Mouse (Mus musculus) limb, embryonic 15.5 days (tissue): ENCODE measurements around the gene Maz. TPM values are rescaled to one million over a fixed set of nuclear protein-coding genes. Genes with fewer than 3 reads are reported as not detected.

ENCODE experiments used
- ATAC-seq: fragments of 200-750 bp; cut with Nextera tagmentation; 2 replicates; pipeline ENCODE4 v1.8.0; 2017; ENCODE audit warnings: low read depth, moderate TSS enrichment; ENCODE audit not compliant: insufficient number of reproducible peaks, low FRiP score, low TSS enrichment
- H3K27ac ChIP-seq: fragments of 300-500 bp; sonication (generic); 2 replicates; pipeline ENCODE4 v1.5.1; 2015; ENCODE audit warnings: moderate library complexity, mild to moderate bottlenecking, inconsistent platforms
- H3K27me3 ChIP-seq: fragments of 300-500 bp; sonication (generic); 2 replicates; pipeline ENCODE4 v1.6.1; 2015; ENCODE audit warnings: inconsistent platforms
- H3K36me3 ChIP-seq: fragments of 300-500 bp; sonication (generic); 2 replicates; pipeline ENCODE4 v1.6.1; 2015; ENCODE audit warnings: inconsistent platforms
- H3K4me1 ChIP-seq: fragments of 300-500 bp; sonication (generic); 2 replicates; pipeline ENCODE4 v1.6.1; 2015; ENCODE audit warnings: inconsistent platforms
- H3K4me2 ChIP-seq: fragments of 300-500 bp; sonication (generic); 2 replicates; pipeline ENCODE4 v1.6.1; 2015; ENCODE audit warnings: mild to moderate bottlenecking, inconsistent platforms
- H3K4me3 ChIP-seq: fragments of 300-500 bp; sonication (generic); 2 replicates; pipeline ENCODE4 v1.5.1; 2015; ENCODE audit warnings: mild to moderate bottlenecking, inconsistent platforms
- H3K9ac ChIP-seq: fragments of 300-500 bp; sonication (generic); 2 replicates; pipeline ENCODE4 v1.6.1; 2015; ENCODE audit warnings: inconsistent platforms
- H3K9me3 ChIP-seq: fragments of 300-500 bp; sonication (generic); 2 replicates; pipeline ENCODE4 v1.6.1; 2016; ENCODE audit warnings: inconsistent platforms
- WGBS: fragments of 180-500 bp; shearing (Covaris S2); methylation state at CpG from one replicate; pipeline ENCODE4 v1.1.7; 2015; 5-methylcytosine and 5-hydroxymethylcytosine counted together
- polyA plus RNA-seq: library from polyadenylated mRNA; unstranded; fragments of >200 nt; fragmentation: Nextera tagmentation; extraction: Ambion mirVana; gene quantifications from 2 replicates; pipeline ENCODE4 v1.2.1, GENCODE M21; 2015

The Maz gene
- polyA plus RNA-seq, 1 experiment from 2014 or later: 54.8 TPM

- Histone ChIP-seq H3K9ac (no peak overlapping the region), H3K36me3 (peaks cover 42% of the 10 kb centered on the region), H3K27ac (no peak overlapping the region)
These were observed 13.5 kb downstream of the Maz start for GRCm38 (mm10) chr7:127013385-127013784.

GRCm38 (mm10) chr7:127012845-127013244 lies 14.0 kb downstream of the Maz start:
- no peaks in the 10 kb centered on the region for H3K27me3 ChIP-seq
- no peaks in the 10 kb centered on the region for H3K9me3 ChIP-seq
- 93% methylated on average over 10 of the region's 10 CpGs for whole genome bisulfite sequencing
- peaks cover 42% of the 10 kb centered on the region for H3K36me3 ChIP-seq
- no peak overlapping the region for H3K4me2 ChIP-seq
- no peak for ATAC-seq
- no peak overlapping the region for H3K9ac ChIP-seq
- peaks cover 38% of the 10 kb centered on the region for H3K4me1 ChIP-seq
- H3K27ac ChIP-seq: no peak overlapping the region
- H3K4me3 ChIP-seq: no peak overlapping the region

More at GRCm38 (mm10) chr7:127013385-127013784, 13.5 kb downstream of the Maz start:
- no peak overlapping the region for H3K4me3 ChIP-seq
- peaks cover 42% of the 10 kb centered on the region for H3K4me1 ChIP-seq
- H3K9me3 ChIP-seq: no peaks in the 10 kb centered on the region
- no peaks in the 10 kb centered on the region for H3K27me3 ChIP-seq
- ATAC-seq: no peak
- 95% methylated on average over 6 of the region's 6 CpGs for WGBS
- no peak overlapping the region for H3K4me2 ChIP-seq

DNA sequence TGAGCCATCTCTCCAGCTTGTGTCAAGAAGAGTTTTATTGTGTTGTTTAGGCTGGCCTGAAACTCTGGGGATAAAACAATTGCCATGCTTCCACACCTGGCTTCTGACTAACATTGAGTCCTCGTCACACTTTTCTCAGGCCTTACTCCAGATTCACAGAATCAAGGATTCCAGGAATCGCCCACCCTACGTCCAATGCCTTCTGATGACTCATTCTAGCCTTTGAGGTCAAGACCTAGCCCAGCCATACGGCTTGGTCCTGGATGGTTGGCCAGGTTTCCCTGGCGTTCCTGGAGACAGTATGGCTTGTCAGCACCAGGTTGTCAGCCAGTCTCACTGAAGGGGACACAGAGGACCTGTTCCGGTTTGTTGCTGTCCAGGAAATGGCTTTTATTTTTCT lies 14.5 kb downstream of the Maz start:
- H3K9me3 ChIP-seq: no peaks in the 10 kb centered on the region
- no peak for ATAC-seq
- H3K4me2 ChIP-seq: no peak overlapping the region
- no peak overlapping the region for H3K9ac ChIP-seq
- no peak overlapping the region for H3K4me3 ChIP-seq
- H3K27ac ChIP-seq: no peak overlapping the region
- 89% methylated on average over 6 of the region's 6 CpGs for WGBS
- peaks cover 42% of the 10 kb centered on the region for H3K36me3 ChIP-seq
- no peaks in the 10 kb centered on the region for H3K27me3 ChIP-seq
- peaks cover 34% of the 10 kb centered on the region for H3K4me1 ChIP-seq

- no peak overlapping the region for H3K27ac ChIP-seq
- no peaks in the 10 kb centered on the region for H3K9me3 ChIP-seq
- no peaks in the 10 kb centered on the region for H3K27me3 ChIP-seq
- peaks cover 42% of the 10 kb centered on the region for H3K36me3 ChIP-seq
- H3K4me1 ChIP-seq: peaks cover 34% of the 10 kb centered on the region
- no peak overlapping the region for H3K4me3 ChIP-seq
- H3K9ac ChIP-seq: no peak overlapping the region
- H3K4me2 ChIP-seq: no peak overlapping the region
- 69% methylated on average over 2 of the region's 2 CpGs for WGBS
- ATAC-seq: no peak
These were observed 15.1 kb downstream of the Maz start for GRCm38 (mm10) chr7:127011717-127012116.

DNA sequence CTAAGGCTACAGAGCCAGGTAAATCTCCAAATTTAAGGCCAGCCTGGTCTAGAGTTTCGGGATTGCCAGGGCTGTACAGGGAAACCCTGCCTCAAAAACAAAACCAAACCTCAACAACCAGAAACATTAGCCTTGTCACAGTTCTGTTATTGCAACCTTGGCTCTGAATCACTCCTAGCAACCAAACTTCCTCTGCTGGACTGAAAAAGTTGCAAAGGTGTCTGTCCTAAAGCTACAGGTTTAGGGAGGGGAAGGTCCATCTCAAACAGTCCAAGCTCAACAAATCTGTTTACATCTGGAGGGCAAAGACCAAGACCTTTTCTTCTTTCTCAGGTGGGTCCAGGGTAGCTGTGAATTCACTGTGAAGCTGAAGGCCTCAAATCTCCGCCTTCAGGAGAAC lies 15.8 kb downstream of the Maz start:
- H3K27me3 ChIP-seq: no peaks in the 10 kb centered on the region
- no peaks in the 10 kb centered on the region for H3K9me3 ChIP-seq
- no peak overlapping the region for H3K27ac ChIP-seq
- 89% methylated on average over 2 of the region's 2 CpGs for WGBS
- ATAC-seq: no peak
- no peak overlapping the region for H3K9ac ChIP-seq
- H3K4me3 ChIP-seq: no peak overlapping the region
- H3K4me2 ChIP-seq: no peak overlapping the region
- H3K4me1 ChIP-seq: peaks cover 33% of the 10 kb centered on the region
- peaks cover 42% of the 10 kb centered on the region for H3K36me3 ChIP-seq

- Histone ChIP-seq H3K4me2 (no peak overlapping the region), H3K4me3 (no peak overlapping the region), H3K9me3 (no peaks in the 10 kb centered on the region), H3K27ac (peak overlapping the region; percentile 61; the same call in 1 of the 2 replicates), H3K36me3 (peaks cover 31% of the 10 kb centered on the region), H3K4me1 (peaks cover 19% of the 10 kb centered on the region), H3K9ac (no peak overlapping the region), H3K27me3 (no peaks in the 10 kb centered on the region)
- 90% methylated on average over 17 of the region's 17 CpGs for WGBS
- ATAC-seq: no peak
These were observed 17.3 kb downstream of the Maz start for GRCm38 (mm10) chr7:127009307-127010085.

GRCm38 (mm10) chr7:127008239-127009019 lies 18.4 kb downstream of the Maz start:
- 55% methylated on average over 9 of the region's 9 CpGs for WGBS
- Histone ChIP-seq H3K4me3 (no peak overlapping the region), H3K27ac (peak overlapping the region; percentile 61), H3K9me3 (no peaks in the 10 kb centered on the region), H3K4me2 (no peak overlapping the region), H3K36me3 (peaks cover 21% of the 10 kb centered on the region), H3K4me1 (peaks cover 13% of the 10 kb centered on the region), H3K27me3 (no peaks in the 10 kb centered on the region), H3K9ac (no peak overlapping the region)
- peak; percentile 61; the same call in 1 of the 2 replicates for ATAC-seq

- H3K27ac ChIP-seq: no peak overlapping the region
- H3K4me2 ChIP-seq: no peak overlapping the region
- WGBS: 76% methylated on average over 6 of the region's 6 CpGs
- peaks cover 13% of the 10 kb centered on the region for H3K4me1 ChIP-seq
- H3K4me3 ChIP-seq: no peak overlapping the region
- H3K27me3 ChIP-seq: no peaks in the 10 kb centered on the region
- peaks cover 12% of the 10 kb centered on the region; the same call in 1 of the 2 replicates for H3K36me3 ChIP-seq
- H3K9me3 ChIP-seq: no peaks in the 10 kb centered on the region
- H3K9ac ChIP-seq: no peak overlapping the region
- no peak for ATAC-seq
These were observed 19.4 kb downstream of the Maz start for GRCm38 (mm10) chr7:127007313-127008024.

DNA sequence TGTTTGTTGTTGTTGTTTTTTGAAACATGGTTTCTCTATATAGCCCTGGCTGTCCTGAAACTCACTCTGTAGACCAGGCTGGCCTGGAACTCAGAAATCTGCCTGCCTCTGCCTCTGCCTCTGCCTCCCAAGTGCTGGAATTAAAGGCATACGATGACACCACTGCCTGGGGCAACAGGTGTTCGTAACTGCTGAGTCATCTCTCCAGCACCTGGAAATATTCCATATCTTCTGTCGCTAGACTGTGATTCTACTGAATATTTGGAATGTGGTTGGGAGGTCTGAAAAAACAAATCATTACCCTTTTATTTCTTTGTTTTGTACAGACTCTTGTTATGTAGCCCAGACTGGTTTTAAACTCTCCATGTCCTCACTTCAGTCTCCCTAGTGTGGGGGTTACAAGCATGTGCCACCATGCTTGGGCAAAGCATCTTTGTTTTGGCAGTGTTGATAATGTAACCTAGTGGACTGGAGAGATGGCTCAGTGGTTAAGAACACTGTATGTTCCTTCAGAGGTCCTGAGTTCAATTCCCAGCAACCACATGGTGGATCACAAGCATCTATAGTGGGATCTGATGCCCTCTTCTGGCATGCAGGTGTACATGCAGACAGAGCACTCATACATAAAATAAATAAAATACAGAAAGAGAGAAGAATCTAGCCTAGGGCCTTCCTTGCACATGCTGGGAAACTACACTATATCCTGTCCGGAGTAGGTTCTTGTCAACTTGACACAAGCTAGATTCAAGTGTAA lies 22.5 kb downstream of the Maz start:
- no peak overlapping the region for H3K9ac ChIP-seq

DNA sequence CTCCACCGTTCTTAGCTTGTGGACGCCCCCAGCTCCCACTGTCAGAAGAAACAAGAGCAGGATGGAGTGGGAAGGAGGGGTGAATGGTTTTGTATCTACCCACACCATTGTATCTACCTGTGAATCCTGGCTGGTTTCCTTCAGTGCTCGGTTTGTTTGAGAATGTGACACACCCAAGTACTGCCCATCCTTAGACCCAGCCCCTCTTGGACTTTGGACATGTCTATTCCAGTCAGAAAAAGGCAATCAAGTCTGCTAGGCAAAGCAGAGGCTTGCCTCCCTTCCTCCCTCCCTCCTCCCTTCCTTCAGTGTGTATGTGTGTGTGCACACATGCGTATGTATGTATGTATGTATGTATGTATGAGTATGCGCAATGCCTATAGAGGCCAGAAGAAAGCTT lies 23.2 kb downstream of the Maz start:
- 87% methylated on average over 5 of the region's 5 CpGs for WGBS
- Histone ChIP-seq H3K36me3 (no peaks in the 10 kb centered on the region), H3K4me2 (no peak overlapping the region), H3K9me3 (no peaks in the 10 kb centered on the region), H3K4me3 (no peak overlapping the region), H3K27me3 (no peaks in the 10 kb centered on the region), H3K9ac (no peak overlapping the region), H3K4me1 (peaks cover 8% of the 10 kb centered on the region), H3K27ac (no peak overlapping the region)
- no peak for ATAC-seq

More for the DNA sequence above, 22.5 kb downstream of the Maz start:
- Histone ChIP-seq H3K4me2 (no peak overlapping the region), H3K27me3 (no peaks in the 10 kb centered on the region), H3K27ac (no peak overlapping the region), H3K9me3 (no peaks in the 10 kb centered on the region), H3K4me1 (peaks cover 12% of the 10 kb centered on the region), H3K4me3 (no peak overlapping the region), H3K36me3 (no peaks in the 10 kb centered on the region)
- WGBS: 72% methylated on average over 4 of the region's 4 CpGs
- ATAC-seq: no peak

DNA sequence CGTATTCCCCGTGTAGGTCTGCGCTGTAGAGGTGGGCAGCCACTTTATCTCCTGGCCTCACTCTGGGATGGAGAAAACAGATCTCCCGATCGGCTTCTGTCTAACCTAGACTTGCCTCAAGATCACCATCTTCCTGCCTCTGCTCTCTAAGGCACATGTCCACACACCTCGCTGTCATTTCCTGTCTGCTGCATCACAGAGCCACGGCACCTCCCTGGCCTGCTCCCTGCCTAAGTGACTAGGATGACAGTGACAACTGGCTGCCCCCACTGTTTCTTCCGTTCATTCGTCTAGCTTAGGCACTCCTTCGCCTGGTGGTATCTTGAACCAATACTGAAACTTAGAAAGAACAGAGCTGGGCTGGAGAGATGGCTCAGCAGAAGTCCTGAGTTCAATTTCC lies 27.3 kb downstream of the Maz start:
- Histone ChIP-seq H3K27ac (no peak overlapping the region), H3K4me1 (no peaks in the 10 kb centered on the region), H3K4me3 (no peak overlapping the region), H3K27me3 (no peaks in the 10 kb centered on the region), H3K4me2 (no peak overlapping the region), H3K36me3 (0 out of 2 replicates have a peak, but pooled peaks cover 2% of the 10 kb centered on the region), H3K9ac (no peak overlapping the region), H3K9me3 (no peaks in the 10 kb centered on the region)
- WGBS: 78% methylated on average over 10 of the region's 10 CpGs
- no peak for ATAC-seq
